Mouse (Mus musculus): ENCODE data around the gene Itm2b.

Gene Itm2b

DNA sequence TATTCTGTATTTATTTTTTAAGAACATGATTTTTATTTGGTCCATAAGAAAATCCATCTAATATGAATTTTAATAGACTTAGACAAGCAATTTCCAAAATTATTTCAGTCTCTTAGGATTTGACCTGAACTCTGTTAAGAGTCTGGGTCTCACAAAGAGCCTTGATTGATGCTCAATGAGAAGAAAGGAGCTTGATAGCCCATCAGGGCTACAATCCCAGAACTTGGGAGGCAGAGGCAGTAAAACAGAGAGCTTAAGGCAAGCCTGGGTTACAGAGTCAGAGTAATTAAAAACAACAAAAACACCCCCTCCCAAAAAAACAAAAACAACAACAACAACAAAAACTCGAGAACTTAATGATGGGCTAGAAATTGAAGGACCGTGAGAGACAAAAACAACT lies 61.1 kb downstream of the Itm2b start:
- DNase-seq (ENCODE audit: low spot score): no peak

DNA sequence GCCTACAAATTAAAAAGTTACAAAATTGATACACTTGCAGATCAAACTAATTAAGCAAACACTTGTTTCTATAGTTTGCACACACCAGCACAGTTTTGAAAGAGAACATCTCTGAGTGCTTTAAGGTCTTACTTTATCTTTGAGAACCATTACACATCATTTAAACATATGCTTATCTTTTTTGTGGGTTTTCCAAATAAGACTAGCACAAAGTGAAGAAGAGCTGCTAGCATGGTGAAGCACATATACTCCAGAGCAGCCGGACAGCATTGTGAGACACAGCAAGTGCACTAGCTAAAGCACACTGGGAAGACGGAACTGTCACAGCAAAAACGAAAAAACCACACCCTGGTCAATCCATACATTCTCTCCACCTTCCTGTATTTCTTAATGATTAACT lies 62.9 kb downstream of the Itm2b start:
- no peak for DNase-seq (ENCODE audit: low spot score)

DNA sequence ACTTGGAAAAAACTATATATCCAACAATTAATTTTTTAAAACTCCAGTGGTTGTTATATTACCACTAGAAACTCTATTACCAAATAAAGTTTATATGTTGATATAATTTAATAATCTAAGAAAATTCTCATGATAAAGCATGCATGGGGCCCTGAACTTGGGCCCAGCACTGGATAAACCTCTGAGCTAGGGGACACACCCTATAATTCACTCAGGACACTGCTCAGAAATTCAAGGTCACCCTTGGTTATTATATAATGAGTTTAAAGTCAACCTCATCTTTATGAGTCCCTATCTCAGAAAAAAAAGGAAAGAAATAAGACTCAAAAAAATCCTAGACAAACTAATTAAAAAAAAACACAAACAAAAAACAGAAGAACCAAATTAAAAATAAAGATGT lies 68.2 kb downstream of the Itm2b start:
- no peak for DNase-seq (ENCODE audit: low spot score)

DNA sequence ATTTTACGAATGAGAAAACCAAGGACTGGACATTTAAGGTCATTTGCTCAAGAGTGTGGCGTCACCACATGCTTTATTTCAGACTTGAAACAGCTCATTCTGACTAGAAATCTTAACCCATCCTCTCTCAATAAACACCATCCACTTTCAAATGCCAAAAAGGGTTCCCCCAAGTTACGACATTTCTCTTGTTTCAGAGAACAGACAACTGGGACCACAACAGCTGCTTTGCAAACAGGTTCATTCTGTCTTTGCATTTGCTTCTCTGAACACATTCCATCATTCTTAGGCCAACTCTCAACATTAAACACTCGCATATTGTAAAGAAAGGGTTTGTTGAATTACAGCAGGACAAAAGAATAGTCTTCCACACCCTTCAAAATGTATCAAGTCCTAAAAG lies 71.2 kb downstream of the Itm2b start:
- DNase-seq (ENCODE audit: low spot score): no peak

DNA sequence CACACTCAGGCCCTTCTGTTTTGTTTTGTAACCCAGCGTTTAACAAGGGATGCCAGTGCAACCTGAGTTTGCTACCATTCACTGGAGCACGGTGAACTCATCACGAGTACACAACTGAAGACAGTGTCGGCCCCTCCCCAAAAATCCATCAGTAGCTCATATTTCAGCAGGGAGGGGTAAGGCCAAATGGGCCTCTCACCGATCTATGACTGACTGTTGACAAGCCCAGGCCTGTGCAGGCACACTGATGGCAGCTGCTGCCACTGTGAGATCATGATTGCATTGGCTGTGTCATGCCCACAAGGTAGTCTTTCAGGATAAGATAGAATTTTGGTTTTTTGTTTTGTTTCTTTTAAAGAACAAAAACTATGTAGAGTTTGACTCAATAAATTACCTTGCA lies 71.7 kb downstream of the Itm2b start:
- DNase-seq (ENCODE audit: low spot score): peak; percentile 68

DNA sequence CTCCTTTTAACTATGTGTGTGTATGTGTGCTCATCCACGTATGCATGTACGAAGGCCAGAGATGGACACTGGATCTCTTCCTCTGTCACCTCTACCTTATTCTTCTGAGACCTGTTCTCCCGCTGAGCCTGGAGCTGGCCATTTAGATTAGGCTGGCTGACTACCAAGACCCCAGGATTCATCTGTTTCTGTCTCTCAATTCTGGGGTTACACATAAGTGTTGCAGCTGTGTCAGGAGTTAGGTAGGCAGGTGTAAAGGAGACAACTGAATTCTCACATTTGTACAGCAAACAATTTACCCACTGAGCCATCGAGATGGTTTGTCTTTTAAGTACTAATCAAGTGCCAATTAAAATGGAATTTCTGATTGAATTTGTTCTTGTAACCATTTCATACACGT lies 72.2 kb downstream of the Itm2b start:
- DNase-seq (ENCODE audit: low spot score): no peak

Measured in urinary bladder, postnatal 14 days (tissue).